8 mouse cellular contexts compared by ENCODE assay signal in the genomic region with DNA sequence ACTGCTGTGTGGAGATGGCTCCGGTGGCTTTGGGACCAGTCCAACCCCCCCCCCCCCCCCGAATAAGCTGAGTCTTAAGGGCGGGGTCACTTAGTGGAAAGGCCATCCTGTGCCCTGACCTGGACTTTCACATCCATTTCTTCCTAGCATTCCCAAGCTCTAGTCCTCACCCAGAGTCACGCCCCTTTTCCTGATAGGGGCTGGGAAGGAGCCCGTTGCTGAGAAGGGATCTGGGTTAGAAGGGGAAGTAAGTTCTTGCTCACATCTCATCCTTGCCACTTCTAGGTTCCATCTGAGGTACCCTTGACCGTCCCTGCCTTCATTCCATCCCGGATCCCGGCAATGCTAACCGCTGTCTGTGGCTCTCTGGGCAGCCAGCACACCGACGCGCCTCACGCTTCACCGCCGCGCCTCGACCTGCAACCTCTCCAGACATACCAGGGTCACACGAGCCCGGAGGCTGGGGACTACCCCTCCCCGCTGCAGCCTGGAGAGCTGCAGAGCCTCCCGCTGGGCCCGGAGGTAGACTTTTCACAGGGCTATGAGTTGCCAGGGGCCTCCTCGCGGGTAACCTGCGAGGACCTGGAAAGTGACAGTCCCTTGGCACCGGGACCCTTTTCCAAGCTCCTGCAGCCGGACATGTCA. TPM values are rescaled to one million over a fixed set of nuclear protein-coding genes. Genes with fewer than 3 reads are reported as not detected.
DNase-seq lines count a peak whose midpoint lies in the region; ATAC-seq and TF ChIP-seq lines count a peak whose summit lies in the region.

No protein-coding gene starts in this region.

- ATAC-seq in kidney, embryonic 14.5 days (ENCODE audit: low FRiP score, low TSS enrichment), result no peak
- no peak for ATAC-seq in hindbrain, embryonic 15.5 days (ENCODE audit: low FRiP score, low read depth)
- ATAC-seq in midbrain, postnatal 0 days (ENCODE audit: low FRiP score), result no peak

- H3K9me3 ChIP-seq in kidney, embryonic 14.5 days (ENCODE audit: control insufficient read depth, low read length), result no peaks in the 10 kb centered on the region
- H3K9me3 ChIP-seq in hindbrain, embryonic 15.5 days, result no peaks in the 10 kb centered on the region
- H3K9me3 ChIP-seq in midbrain, postnatal 0 days (ENCODE audit: low read length), result no peaks in the 10 kb centered on the region

- peaks cover 74% of the 10 kb centered on the region for H3K27me3 ChIP-seq in kidney, embryonic 14.5 days (ENCODE audit: control insufficient read depth, insufficient read depth, low read length)
- H3K27me3 ChIP-seq in hindbrain, embryonic 15.5 days, result peaks cover 89% of the 10 kb centered on the region
- H3K27me3 ChIP-seq in midbrain, postnatal 0 days (ENCODE audit: insufficient read depth, low read length), result peaks cover 87% of the 10 kb centered on the region

- peaks cover 46% of the 10 kb centered on the region for H3K4me1 ChIP-seq in kidney, embryonic 14.5 days (ENCODE audit: control insufficient read depth, insufficient read depth, low read length)
- H3K4me1 ChIP-seq in brown adipose tissue, adult 24 weeks (ENCODE audit: control insufficient read depth, insufficient read depth, insufficient read length, low read length), result peaks cover 4% of the 10 kb centered on the region
- H3K4me1 ChIP-seq in hindbrain, embryonic 15.5 days (replicated peaks), result peaks cover 29% of the 10 kb centered on the region
- H3K4me1 ChIP-seq in midbrain, postnatal 0 days (ENCODE audit: insufficient read depth, low read length), result peaks cover 6% of the 10 kb centered on the region; the same call in 1 of the 2 replicates

- H3K9ac ChIP-seq in kidney, embryonic 14.5 days (ENCODE audit: low read depth, low read length), result no peak overlapping the region
- H3K9ac ChIP-seq in hindbrain, embryonic 15.5 days, result no peak overlapping the region
- H3K9ac ChIP-seq in midbrain, postnatal 0 days (replicated peaks; ENCODE audit: low read length, poor library complexity, severe bottlenecking), result no peak overlapping the region

- WGBS in kidney, embryonic 14.5 days, result 3% methylated on average over 26 of the region's 27 CpGs
- WGBS in hindbrain, embryonic 15.5 days, result under 1% methylated on average over 27 of the region's 27 CpGs
- 1% methylated on average over 25 of the region's 27 CpGs for WGBS in midbrain, postnatal 0 days

- H3K4me3 ChIP-seq in kidney, embryonic 14.5 days (ENCODE audit: low read length), result peak overlapping the region; percentile 49
- H3K4me3 ChIP-seq in brown adipose tissue, adult 24 weeks (ENCODE audit: insufficient read depth, low read depth, low read length), result peak overlapping the region; percentile 70
- H3K4me3 ChIP-seq in hindbrain, embryonic 15.5 days, result peak overlapping the region; percentile 48
- peak overlapping the region; percentile 40 for H3K4me3 ChIP-seq in midbrain, postnatal 0 days (ENCODE audit: low read depth, low read length)

- no peak overlapping the region for H3K27ac ChIP-seq in kidney, embryonic 14.5 days (ENCODE audit: low read depth, low read length)
- no peak overlapping the region for H3K27ac ChIP-seq in brown adipose tissue, adult 24 weeks (replicated peaks; ENCODE audit: low read depth, low read length)
- no peak overlapping the region for H3K27ac ChIP-seq in hindbrain, embryonic 15.5 days (replicated peaks)
- H3K27ac ChIP-seq in midbrain, postnatal 0 days (ENCODE audit: low read depth, low read length), result no peak overlapping the region

- DNase-seq in kidney, adult 11 months, result no peak
- DNase-seq in midbrain, postnatal 0 days (ENCODE audit: low spot score), result no peak
- no peak for DNase-seq in right cerebral cortex, postnatal 10 days (ENCODE audit: low spot score in 2 of 2)
- DNase-seq in cerebellum, postnatal 25 days, result no peak
- no peak for DNase-seq in gastrocnemius, adult 8-10 months (ENCODE audit: low spot score in 2 of 2)

- no peak for TF ChIP-seq CTCF in midbrain, postnatal 0 days (IDR thresholded peaks at IDR 0.05)

- peak overlapping the region; percentile 87 for H3K4me2 ChIP-seq in kidney, embryonic 14.5 days (replicated peaks; ENCODE audit: low read depth, low read length)
- H3K4me2 ChIP-seq in hindbrain, embryonic 15.5 days, result peak overlapping the region; percentile 88
- H3K4me2 ChIP-seq in midbrain, postnatal 0 days (ENCODE audit: low read depth, low read length, poor library complexity, severe bottlenecking), result no peak overlapping the region

- H3K36me3 ChIP-seq in kidney, embryonic 14.5 days (ENCODE audit: control insufficient read depth, insufficient read depth, low read length), result no peaks in the 10 kb centered on the region
- no peaks in the 10 kb centered on the region for H3K36me3 ChIP-seq in hindbrain, embryonic 15.5 days
- H3K36me3 ChIP-seq in midbrain, postnatal 0 days (ENCODE audit: insufficient read depth, low read length), result no peaks in the 10 kb centered on the region

RNA-seq across cellular contexts. Expression of gene Sp6, which starts 8.0 kb away (rescaled TPM):
- polyA plus RNA-seq in kidney, embryonic 14.5 days (2014; fragmentation: Nextera tagmentation; extraction: Ambion mirVana), result 0.57 and 0.60 TPM in 2 replicates
- not detected in 2 replicates for polyA plus RNA-seq in brown adipose tissue, adult 24 weeks (2012; ENCODE audit: insufficient read depth, insufficient read length, missing spikeins)
- polyA plus RNA-seq in hindbrain, embryonic 15.5 days (2015; fragmentation: Nextera tagmentation; extraction: Ambion mirVana), result 0.43 and 0.62 TPM in 2 replicates
- total RNA-seq in midbrain, postnatal 0 days (2014; rRNA removed), result 0.33 and 1.1 TPM in 2 replicates
- polyA plus RNA-seq in midbrain, postnatal 0 days (2015; fragmentation: Nextera tagmentation; extraction: Ambion mirVana), result 0.43 and 0.51 TPM in 2 replicates
- total RNA-seq in gastrocnemius, adult 8-10 months (2022), result under 1 TPM in 2 of 4 experiments, not detected in 2; 0.07 to 0.13 TPM

RNA-seq across cellular contexts. Expression of gene Scrn2, which starts 8.5 kb away (rescaled TPM):
- polyA plus RNA-seq in kidney, embryonic 14.5 days (2014; fragmentation: Nextera tagmentation; extraction: Ambion mirVana), result 24.4 and 29.9 TPM in 2 replicates
- polyA plus RNA-seq in brown adipose tissue, adult 24 weeks (2012; ENCODE audit: insufficient read depth, insufficient read length, missing spikeins), result 13.1 and 13.4 TPM in 2 replicates
- polyA plus RNA-seq in hindbrain, embryonic 15.5 days (2015; fragmentation: Nextera tagmentation; extraction: Ambion mirVana), result 14.5 and 15.1 TPM in 2 replicates
- 19.6 and 22.3 TPM in 2 replicates for total RNA-seq in midbrain, postnatal 0 days (2014; rRNA removed)
- polyA plus RNA-seq in midbrain, postnatal 0 days (2015; fragmentation: Nextera tagmentation; extraction: Ambion mirVana), result 11.1 and 11.9 TPM in 2 replicates
- total RNA-seq in gastrocnemius, adult 8-10 months (2022), result 10 to 100 TPM; 13.0 to 14.4 (median 13.6) TPM

RNA-seq across cellular contexts. Expression of gene Lrrc46, which starts 20.0 kb away (rescaled TPM):
- polyA plus RNA-seq in kidney, embryonic 14.5 days (2014; fragmentation: Nextera tagmentation; extraction: Ambion mirVana), result 1.6 and 1.7 TPM in 2 replicates
- polyA plus RNA-seq in brown adipose tissue, adult 24 weeks (2012; ENCODE audit: insufficient read depth, insufficient read length, missing spikeins), result 1.1 TPM in 1 of 2 replicates, not detected in the other
- polyA plus RNA-seq in hindbrain, embryonic 15.5 days (2015; fragmentation: Nextera tagmentation; extraction: Ambion mirVana), result 3.3 and 3.6 TPM in 2 replicates
- total RNA-seq in midbrain, postnatal 0 days (2014; rRNA removed), result 1.4 and 2.7 TPM in 2 replicates
- polyA plus RNA-seq in midbrain, postnatal 0 days (2015; fragmentation: Nextera tagmentation; extraction: Ambion mirVana), result 2.4 and 3.3 TPM in 2 replicates
- not detected for total RNA-seq in gastrocnemius, adult 8-10 months (2022)

RNA-seq across cellular contexts. Expression of gene Mrpl10, which starts 20.1 kb away (rescaled TPM):
- polyA plus RNA-seq in kidney, embryonic 14.5 days (2014; fragmentation: Nextera tagmentation; extraction: Ambion mirVana), result 89.4 and 99.6 TPM in 2 replicates
- 121 and 122 TPM in 2 replicates for polyA plus RNA-seq in brown adipose tissue, adult 24 weeks (2012; ENCODE audit: insufficient read depth, insufficient read length, missing spikeins)
- polyA plus RNA-seq in hindbrain, embryonic 15.5 days (2015; fragmentation: Nextera tagmentation; extraction: Ambion mirVana), result 62.2 and 63.9 TPM in 2 replicates
- 42.1 and 67.7 TPM in 2 replicates for total RNA-seq in midbrain, postnatal 0 days (2014; rRNA removed)
- polyA plus RNA-seq in midbrain, postnatal 0 days (2015; fragmentation: Nextera tagmentation; extraction: Ambion mirVana), result 56.6 and 63.7 TPM in 2 replicates
- total RNA-seq in gastrocnemius, adult 8-10 months (2022), result 10 to 100 TPM; 44.1 to 52.7 (median 45.6) TPM

RNA-seq across cellular contexts. Expression of gene Osbpl7, which starts 29.2 kb away (rescaled TPM):
- 5.1 and 5.8 TPM in 2 replicates for polyA plus RNA-seq in kidney, embryonic 14.5 days (2014; fragmentation: Nextera tagmentation; extraction: Ambion mirVana)
- 0.87 and 1.6 TPM in 2 replicates for polyA plus RNA-seq in brown adipose tissue, adult 24 weeks (2012; ENCODE audit: insufficient read depth, insufficient read length, missing spikeins)
- polyA plus RNA-seq in hindbrain, embryonic 15.5 days (2015; fragmentation: Nextera tagmentation; extraction: Ambion mirVana), result 12.1 and 12.2 TPM in 2 replicates
- total RNA-seq in midbrain, postnatal 0 days (2014; rRNA removed), result 12.6 and 14.6 TPM in 2 replicates
- 10.7 and 13.9 TPM in 2 replicates for polyA plus RNA-seq in midbrain, postnatal 0 days (2015; fragmentation: Nextera tagmentation; extraction: Ambion mirVana)
- total RNA-seq in gastrocnemius, adult 8-10 months (2022), result 1 to 10 TPM; 3.0 to 4.5 (median 3.2) TPM
